Mouse (Mus musculus) lung, adult 2 months (tissue): ENCODE measurements around the gene Prl5a1.

Experiments used
- CTCF ChIP-seq: fragments of 200-500 bp; IDR thresholded peaks from 2 replicates; pipeline ENCODE4 v1.5.1; 2011; ENCODE audit warnings: mild to moderate bottlenecking, low read length, control low read depth; ENCODE audit not compliant: insufficient read depth
- POLR2A ChIP-seq: fragments of 200-500 bp; IDR thresholded peaks from 2 replicates; pipeline ENCODE4 v1.6.1; 2011; ENCODE audit warnings: low read depth, mild to moderate bottlenecking, control low read depth, low read length, borderline replicate concordance; ENCODE audit errors: extremely low read depth

DNA sequence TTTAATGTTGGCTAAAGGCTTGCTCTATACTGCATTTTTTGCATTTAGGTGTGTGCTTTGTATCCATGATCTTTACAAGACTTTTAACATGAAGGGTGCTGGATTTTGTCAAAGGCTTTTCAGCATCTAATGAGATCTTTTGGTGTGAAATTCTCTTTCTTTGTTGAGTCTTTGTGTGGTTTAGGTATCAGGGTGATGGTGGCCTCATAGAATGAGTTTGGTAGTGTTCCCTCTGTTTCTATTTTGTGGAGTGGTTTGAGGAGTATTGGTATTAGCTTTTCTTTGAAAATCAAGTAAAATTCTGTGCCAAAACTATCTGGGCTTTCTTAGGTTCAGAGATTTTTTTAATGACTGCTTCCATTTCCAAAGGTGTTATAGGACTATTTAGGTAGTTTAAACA, 6.5 kb upstream of the Prl5a1 start:
- TF ChIP-seq CTCF (no peak), POLR2A (no peak)
